Mouse (Mus musculus) MEL (cell line): ENCODE results near the gene Rab23.

Experiments
- CTCF ChIP-seq, 3 experiments: IDR thresholded peaks in 2 of 3; conservative IDR thresholded peaks in 1 of 3; 2 replicates each; pipeline ENCODE4 v1.5.1; 2011 to 2012; ENCODE audit warnings: low read length in 3 of 3, low read depth in 2 of 3, mild to moderate bottlenecking in 2 of 3, improper control_type of control experiment in 1 of 3, inconsistent platforms in 1 of 3, mixed read lengths in 1 of 3, moderate library complexity in 1 of 3; ENCODE audit not compliant: control insufficient read depth in 1 of 3, insufficient read depth in 1 of 3, poor library complexity in 1 of 3, severe bottlenecking in 1 of 3
- E2F4 ChIP-seq: IDR thresholded peaks from 2 replicates; pipeline ENCODE4 v1.6.1; 2011; ENCODE audit warnings: low read depth, low read length, improper control_type of control experiment, borderline replicate concordance
- EP300 ChIP-seq, 2 experiments: IDR thresholded peaks; 2 replicates each; pipeline ENCODE4 v1.6.1; 2011; ENCODE audit warnings: improper control_type of control experiment in 2 of 2, low read length in 2 of 2, low read depth in 1 of 2, mild to moderate bottlenecking in 1 of 2
- MAX ChIP-seq: IDR thresholded peaks from 2 replicates; pipeline ENCODE4 v1.6.1; 2011; ENCODE audit warnings: low read length, improper control_type of control experiment
- POLR2A ChIP-seq, 2 experiments: IDR thresholded peaks; 2 replicates each; pipeline ENCODE4 v1.6.1; 2011 to 2012; ENCODE audit warnings: low read length in 2 of 2, mild to moderate bottlenecking in 2 of 2, control low read depth in 1 of 2, improper control_type of control experiment in 1 of 2, low read depth in 1 of 2, moderate library complexity in 1 of 2; ENCODE audit not compliant: control insufficient read depth in 1 of 2, insufficient read depth in 1 of 2, poor library complexity in 1 of 2
- POLR2AphosphoS2 ChIP-seq: IDR thresholded peaks from 2 replicates; pipeline ENCODE4 v1.6.1; 2011; ENCODE audit warnings: low read length, improper control_type of control experiment
- POLR2AphosphoS5 ChIP-seq: IDR thresholded peaks from 2 replicates; pipeline ENCODE4 v1.6.1; 2012; ENCODE audit warnings: low read depth, borderline replicate concordance, mild to moderate bottlenecking, inconsistent platforms, low read length, moderate library complexity, mixed read lengths
- RCOR1 ChIP-seq: IDR thresholded peaks from 2 replicates; pipeline ENCODE4 v1.6.1; 2012; ENCODE audit warnings: low read depth, mild to moderate bottlenecking, inconsistent platforms, low read length, improper control_type of control experiment
- TCF12 ChIP-seq: IDR thresholded peaks from 2 replicates; pipeline ENCODE4 v1.6.1; 2014; ENCODE audit warnings: low read depth, mild to moderate bottlenecking, inconsistent platforms, low read length, improper control_type of control experiment, moderate library complexity
- ZKSCAN1 ChIP-seq: IDR thresholded peaks from 2 replicates; pipeline ENCODE4 v1.6.1; 2012; ENCODE audit warnings: low read depth, mild to moderate bottlenecking, inconsistent platforms, low read length, improper control_type of control experiment, moderate library complexity

DNA sequence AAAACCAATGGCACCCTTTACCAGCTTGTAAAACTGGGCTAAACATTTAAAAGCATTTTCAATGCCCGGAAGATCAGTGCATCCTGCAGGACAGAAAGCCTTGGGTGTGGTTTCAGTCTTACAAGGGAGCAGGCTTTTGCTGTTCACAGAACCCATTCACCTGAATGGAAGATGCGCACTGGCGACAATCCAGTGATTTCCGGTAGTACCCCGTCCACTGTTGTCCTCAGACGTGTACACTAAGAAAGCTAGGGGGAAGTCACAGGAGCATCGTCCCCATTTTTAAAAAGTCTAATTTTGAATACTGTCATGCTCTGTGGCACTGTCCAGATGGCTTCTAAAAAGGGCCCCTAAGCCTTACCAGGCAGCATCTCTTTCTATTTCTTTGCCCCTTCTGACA is 36.1 kb downstream of the Rab23 start:
- TF ChIP-seq CTCF (IDR thresholded peaks at IDR 0.05 in 2 of 3, conservative IDR thresholded peaks at IDR 0.05 in 1 of 3; ENCODE audit: control insufficient read depth in 1 of 3, insufficient read depth in 1 of 3, low read depth in 2 of 3, low read length in 3 of 3, poor library complexity in 1 of 3, severe bottlenecking in 1 of 3): no peak
- TF ChIP-seq EP300 (IDR thresholded peaks at IDR 0.05; ENCODE audit: low read depth in 1 of 2, low read length in 2 of 2): no peak
- no peak for TF ChIP-seq E2F4
- no peak for TF ChIP-seq POLR2AphosphoS5
- TF ChIP-seq RCOR1: no peak
- TF ChIP-seq TCF12: no peak
- no peak for TF ChIP-seq MAX
- TF ChIP-seq POLR2AphosphoS2: no peak
- TF ChIP-seq POLR2A (IDR thresholded peaks at IDR 0.05; ENCODE audit: control insufficient read depth in 1 of 2, insufficient read depth in 1 of 2, low read depth in 1 of 2, low read length in 2 of 2, poor library complexity in 1 of 2): no peak
- no peak for TF ChIP-seq ZKSCAN1
